Mouse (Mus musculus) thymus, adult 2 months (tissue): Measurements from ENCODE around the gene Glis2.

ENCODE experiments used
- CTCF ChIP-seq: fragments of 200-500 bp; IDR thresholded peaks from 2 replicates; pipeline ENCODE4 v1.5.1; 2012; ENCODE audit warnings: mild to moderate bottlenecking, control low read depth, low read length, moderate library complexity, borderline replicate concordance; ENCODE audit not compliant: control insufficient read depth, poor library complexity, insufficient read depth; ENCODE audit errors: extremely low read depth
- POLR2A ChIP-seq: fragments of 200-500 bp; IDR thresholded peaks from 2 replicates; pipeline ENCODE4 v1.6.1; 2012; ENCODE audit warnings: mild to moderate bottlenecking, low read length, control low read depth, moderate library complexity; ENCODE audit not compliant: control insufficient read depth, poor library complexity, insufficient read depth; ENCODE audit errors: extremely low read depth

DNA sequence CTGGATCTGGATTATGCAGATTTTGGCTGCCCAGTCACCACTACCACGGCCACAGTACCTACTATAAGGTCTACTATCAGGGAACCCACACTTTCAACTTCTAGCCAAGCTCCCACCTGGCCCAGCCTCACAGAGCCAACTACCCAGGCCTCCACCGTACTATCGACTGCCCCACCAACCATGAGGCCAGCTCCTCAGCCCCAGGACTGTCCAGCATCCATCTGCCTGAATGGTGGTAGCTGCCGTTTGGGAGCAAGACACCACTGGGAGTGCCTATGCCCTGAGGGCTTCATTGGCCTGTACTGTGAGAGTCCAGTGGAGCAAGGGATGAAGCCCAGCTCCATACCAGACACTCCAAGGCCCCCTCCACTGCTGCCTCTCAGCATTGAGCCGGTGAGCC lies 54.7 kb downstream of the Glis2 start:
- no peak for TF ChIP-seq POLR2A
- TF ChIP-seq CTCF, result no peak
